Mouse (Mus musculus): Measurements from ENCODE around the gene Frat1.

GRCm38 (mm10) chr19:41866707-41867106, 36.9 kb downstream of the Frat1 start:
- TF ChIP-seq CTCF (IDR thresholded peaks at IDR 0.05; ENCODE audit: borderline replicate concordance, insufficient read depth, low read depth, low read length) (no peak), POLR2A (IDR thresholded peaks at IDR 0.05; ENCODE audit: borderline replicate concordance, insufficient read depth, low read length) (no peak)

Data from cerebellum, adult 2 months (tissue).